Mouse (Mus musculus): ENCODE results near the gene Ksr2.

DNA sequence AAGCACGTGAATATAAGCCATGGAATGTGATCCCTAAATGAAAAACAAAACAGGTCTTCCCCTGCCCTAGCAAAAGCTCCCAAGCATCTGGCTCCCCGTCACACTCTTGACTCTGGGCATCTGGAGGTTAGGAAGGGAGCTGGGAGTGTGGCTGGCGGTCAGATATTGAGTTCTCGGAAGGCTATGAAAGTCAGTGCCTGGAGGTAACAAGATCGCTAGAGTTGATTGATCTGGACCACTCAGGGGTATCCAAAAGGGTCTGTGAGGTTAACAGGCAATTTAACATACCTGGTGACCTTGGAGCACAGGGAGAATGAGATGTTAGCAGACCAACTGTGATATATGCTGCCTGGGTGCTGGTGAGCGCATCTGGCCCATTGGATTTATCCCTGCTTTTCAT lies 283.8 kb downstream of the Ksr2 start:
- TF ChIP-seq GATA1 (IDR thresholded peaks at IDR 0.05; ENCODE audit: borderline replicate concordance, low read length) = no peak
- no peak for TF ChIP-seq FLI1 (IDR thresholded peaks at IDR 0.05; ENCODE audit: low read length)
